Mouse (Mus musculus): ENCODE data around the gene Adssl1.

GRCm38 (mm10) chr12:112643126-112643525 is 23.3 kb downstream of the Adssl1 start:
- TF ChIP-seq POLR2A (IDR thresholded peaks at IDR 0.05; ENCODE audit: extremely low read depth, insufficient read depth, low read length) (no peak), CTCF (IDR thresholded peaks at IDR 0.05; ENCODE audit: low read depth, low read length) (no peak)
